Mouse (Mus musculus) c-Kit-positive CD71-positive TER-119-negative erythroid progenitor cells, embryonic 14.5 days (primary cell): ENCODE data around the gene Cactin.

ENCODE experiments used
- DNase-seq: peaks from one replicate; pipeline ENCODE4 v3.0.0-alpha.2; 2013; ENCODE audit warnings: low read depth

Cactin gene

DNA sequence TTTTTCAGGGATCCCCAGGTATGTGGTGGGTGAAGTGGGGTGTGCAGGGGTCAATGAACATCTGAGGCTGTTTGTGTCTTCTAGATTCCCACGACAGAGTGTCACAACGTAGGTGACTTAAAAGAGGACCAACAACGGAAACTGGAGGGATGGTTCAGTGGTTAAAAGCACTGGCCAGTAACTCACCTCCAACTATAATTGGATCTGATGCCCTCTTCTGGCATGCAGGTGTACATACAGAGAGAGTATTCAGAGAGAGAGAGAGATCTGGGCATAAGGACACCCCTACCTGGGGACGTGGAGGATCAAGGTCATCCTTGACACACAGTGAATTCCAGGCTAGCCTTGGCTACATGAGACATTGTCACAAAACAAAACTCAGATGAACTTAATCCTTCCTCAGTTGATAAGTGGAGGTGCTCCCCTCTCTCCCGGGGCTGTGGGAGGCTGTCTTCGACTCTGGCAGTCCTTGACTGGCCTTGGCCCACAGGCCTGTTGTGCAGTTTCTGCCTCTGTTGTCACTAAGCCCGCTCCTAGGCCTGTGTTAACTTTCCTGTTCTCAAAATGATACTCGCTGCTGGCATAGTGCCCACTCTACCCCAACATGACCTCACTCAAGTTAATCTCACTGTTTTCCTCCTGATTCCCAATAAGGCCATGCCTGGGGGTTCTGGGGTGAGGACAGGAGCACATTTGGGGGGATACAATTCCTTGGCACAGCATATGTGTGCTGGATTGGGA lies 23.7 kb downstream of the Cactin start:
- no peak for DNase-seq

DNA sequence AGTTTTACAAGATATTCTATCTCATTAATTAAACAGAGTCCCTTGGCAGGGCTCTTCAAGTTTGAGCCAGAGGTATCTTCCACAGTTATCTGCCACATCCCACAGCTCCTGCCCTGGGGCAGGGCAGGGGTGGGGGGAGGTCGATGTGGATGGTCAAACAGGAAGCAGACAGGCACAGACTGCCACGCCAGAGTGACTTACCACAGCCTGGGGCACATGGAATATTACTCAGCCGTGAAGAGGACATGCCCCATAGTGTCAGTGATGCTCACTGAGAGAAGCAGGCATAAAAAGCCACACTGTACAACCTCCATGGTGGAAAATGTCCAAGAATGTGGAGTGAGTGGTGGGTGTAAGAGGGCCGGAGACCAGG lies 24.2 kb downstream of the Cactin start:
- DNase-seq, result no peak

DNA sequence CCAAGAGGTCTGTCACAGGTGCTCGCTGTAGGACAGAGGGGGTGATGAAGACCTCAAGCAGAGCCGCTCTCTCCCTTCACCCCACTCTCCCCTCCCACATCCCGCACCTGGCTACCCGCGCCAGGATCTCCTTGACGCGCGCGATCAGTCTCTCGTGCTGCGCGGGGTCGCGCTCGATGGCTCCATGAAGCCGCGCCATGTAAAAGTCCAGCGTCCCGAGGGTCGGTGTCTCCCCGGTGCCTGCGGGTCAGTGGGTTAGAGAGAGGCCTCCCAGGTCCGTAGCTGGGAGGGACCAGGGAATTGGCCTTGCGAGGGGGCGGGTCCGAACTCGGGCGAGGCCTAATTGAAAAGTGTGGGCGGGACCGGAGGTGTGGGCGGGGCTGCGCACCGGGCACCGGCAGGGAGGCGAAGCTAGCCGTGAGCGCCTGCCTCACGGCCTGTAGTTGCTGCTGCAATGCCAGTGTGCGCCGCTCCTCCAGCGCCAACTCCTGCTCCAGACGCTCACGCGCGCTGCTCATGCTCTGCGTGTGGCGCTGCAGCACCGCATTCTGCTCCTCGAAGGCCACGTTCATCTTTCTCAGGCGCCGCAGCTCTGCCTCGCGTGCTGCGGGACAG lies 25.7 kb downstream of the Cactin start:
- peak; percentile 64 for DNase-seq

DNA sequence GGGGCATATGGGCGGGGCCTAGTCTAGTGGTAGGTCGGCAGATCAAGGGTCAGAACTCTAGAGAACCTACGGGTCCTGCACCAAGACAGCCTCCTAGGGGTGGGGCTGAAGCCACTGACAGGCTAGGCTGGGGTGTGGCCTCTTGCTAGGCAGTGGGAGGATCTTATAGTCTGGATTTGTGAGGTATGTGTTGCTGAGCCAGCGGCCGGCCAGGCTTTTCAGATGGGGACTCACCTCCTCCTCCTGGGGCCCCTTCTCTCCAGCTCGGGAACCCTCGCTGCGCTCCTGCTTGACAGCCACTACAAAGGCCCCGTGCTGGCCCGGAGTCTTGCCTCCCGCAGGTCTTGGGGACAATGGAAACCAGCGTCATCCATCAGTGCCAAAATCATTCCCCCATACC lies 28.2 kb downstream of the Cactin start:
- peak; percentile 70 for DNase-seq

DNA sequence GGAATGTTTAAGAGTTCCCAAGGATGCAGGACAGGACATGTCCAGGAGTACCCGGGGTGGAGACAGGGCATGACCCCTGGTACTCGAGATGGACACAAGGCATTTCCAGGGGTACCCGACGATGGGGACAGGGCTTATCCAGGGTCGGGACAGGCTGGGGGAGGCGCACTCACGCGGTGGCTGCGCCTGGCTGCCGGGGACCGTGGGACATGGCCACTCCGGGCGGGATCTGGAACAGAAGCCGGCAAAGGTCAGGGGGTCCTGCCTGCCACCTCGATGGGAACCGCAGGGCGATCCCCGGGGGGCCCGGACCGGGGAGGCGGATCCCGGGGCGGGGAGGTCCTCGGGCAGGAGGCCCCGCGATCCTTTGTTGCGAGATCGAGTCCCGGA lies 29.1 kb downstream of the Cactin start:
- no peak for DNase-seq

DNA sequence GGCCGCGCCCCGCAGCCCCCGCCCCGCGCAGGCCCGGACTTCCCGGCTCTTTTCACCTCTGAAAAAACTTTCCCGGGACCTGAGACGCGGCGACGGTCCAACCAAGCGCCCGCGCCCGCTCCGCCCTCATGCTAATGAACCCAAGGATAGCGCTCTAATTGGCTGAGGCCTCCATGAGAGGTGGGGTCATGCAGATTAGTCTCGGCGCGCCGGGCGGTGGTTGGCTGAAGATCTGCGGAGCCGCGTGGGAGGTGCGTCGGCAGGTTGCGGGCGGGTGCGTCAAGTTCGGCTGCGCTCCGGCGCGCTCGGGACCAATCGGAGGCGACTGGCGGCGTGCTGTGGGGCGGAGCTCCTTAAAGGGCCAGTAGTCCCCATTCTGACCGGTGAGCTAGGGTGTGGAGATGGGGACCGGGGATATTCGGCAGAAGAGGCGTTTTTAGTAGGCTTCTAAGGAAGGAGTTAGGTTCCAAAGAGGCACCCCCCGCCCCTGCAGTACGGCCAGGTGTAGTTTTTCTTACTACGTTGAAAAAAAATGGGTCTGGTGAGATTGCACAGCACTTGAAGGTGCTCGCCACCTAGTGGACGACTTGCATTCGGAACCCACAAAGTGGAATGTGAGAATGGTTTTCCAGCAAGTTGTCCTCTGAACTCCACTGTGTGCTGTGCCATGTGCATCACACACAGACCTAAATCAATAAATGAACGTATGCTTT lies 29.6 kb downstream of the Cactin start, which contains the start of gene Hmg20b:
Hmg20b (minus strand) TSS at position 130 of the 713 bp plus-strand sequence.
- DNase-seq, result peak; percentile 97

DNA sequence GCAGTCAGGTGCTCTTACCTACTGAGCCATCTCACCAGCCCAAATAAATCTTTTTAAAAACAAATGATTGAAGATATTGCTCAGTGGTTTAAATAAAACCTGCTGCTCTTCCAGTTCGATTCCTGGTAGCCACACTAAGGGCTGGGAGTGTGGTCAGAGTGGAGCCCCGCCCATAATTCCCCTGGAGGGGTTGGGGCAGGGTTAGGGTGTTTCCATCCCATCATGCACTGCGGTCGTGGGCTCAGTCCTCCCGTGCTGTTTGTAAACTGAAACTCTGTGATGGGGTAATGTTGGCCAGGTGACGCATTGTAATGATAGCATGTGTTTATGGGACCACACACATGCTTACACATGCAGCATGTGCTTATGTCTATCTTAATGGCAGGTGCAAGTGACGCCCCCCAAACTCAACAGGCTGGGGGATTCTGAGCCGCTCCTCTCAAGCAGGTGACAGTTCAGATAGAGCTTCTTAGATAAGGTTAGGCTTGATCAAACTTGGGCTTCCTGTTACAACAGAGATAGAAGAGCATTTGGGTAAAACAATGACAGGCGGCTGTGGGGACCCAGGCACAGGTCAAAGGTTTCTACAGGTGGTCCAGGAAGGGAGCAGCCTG lies 30.9 kb downstream of the Cactin start:
- DNase-seq, result peak; percentile 68

DNA sequence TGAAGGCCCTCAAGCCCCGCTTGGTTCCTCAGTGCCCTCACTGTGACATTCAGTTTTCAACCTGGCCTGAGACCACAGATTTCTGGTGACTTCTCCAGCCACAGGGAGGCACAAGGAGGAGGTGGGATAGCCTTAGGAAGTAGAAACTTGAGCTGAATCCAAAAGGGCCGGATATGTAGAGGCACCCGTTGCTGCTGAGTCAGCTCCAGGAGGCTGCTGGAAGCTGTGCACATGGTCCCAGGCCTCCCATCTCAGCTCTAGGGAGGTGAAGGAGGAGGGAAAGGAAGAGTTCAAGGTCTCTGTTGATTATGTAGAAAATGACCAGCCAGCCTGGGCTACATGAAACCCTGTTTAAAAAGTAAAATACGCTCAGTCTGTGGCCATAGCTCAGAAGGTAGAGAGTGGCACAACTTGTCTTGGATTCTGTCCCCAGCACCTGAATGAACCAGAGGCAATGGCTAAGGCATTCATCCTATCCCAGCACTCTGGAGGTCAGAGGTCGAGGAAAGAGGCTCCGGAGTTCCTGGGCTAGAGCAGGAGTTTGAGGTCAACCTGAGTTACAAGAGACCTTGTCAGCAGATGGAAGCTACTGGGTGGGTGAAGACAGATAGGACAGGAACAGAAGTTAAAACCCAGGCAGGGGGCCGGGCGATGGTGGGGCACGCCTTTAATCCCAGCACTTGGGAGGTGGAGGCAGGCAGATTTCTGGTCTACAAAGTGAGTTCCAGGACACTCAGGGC lies 34.0 kb downstream of the Cactin start:
- no peak for DNase-seq

DNA sequence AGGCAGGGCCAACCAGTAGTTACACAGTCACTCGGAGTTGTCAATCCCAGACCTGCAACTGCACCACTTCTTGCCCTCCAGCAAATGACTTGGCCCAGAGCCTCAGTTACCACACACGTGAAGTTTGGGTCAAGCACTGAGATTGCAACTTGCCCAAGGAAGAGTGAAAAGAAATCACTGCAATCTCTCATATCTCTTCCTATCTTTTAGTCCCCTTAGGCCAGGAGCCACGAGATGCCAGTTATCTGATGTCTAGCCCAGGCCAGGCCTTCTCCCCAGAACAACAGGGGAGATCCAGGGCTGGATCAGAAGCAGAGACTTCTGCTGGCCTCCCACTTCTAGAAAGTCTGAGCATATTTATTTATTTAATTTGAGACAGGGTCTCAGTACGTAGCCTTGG lies 34.6 kb downstream of the Cactin start:
- DNase-seq, result no peak

DNA sequence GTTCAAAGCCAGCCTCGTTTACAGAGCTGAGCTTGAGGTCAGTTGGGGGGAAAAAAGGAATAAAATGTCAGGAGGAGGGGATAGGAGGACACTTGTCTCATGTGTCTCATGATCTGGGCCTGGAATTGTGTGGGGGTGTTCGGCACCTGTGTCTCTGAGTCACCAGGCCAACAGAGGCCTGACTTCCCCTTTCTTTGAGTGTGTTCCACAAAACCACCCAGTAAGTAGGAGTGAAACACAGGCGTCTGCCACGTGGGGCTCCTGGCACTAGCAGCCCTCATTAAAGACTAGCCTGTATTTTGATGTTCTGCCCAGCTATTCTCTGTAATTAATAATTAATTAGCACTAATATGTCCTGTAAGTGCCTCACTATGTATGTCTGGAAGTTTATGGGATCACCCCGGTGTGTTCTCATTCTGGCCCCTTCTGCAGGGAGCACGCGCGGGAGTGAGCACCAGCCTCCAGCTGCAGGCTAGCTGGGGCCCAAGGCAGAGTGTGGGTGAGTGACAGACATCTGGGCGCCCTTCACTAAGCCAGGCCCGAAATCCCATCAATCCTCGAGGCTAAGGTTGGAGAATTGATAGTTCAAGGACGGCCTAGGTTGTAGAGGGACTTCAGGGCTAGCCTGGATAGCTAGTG lies 35.6 kb downstream of the Cactin start:
- DNase-seq, result no peak

DNA sequence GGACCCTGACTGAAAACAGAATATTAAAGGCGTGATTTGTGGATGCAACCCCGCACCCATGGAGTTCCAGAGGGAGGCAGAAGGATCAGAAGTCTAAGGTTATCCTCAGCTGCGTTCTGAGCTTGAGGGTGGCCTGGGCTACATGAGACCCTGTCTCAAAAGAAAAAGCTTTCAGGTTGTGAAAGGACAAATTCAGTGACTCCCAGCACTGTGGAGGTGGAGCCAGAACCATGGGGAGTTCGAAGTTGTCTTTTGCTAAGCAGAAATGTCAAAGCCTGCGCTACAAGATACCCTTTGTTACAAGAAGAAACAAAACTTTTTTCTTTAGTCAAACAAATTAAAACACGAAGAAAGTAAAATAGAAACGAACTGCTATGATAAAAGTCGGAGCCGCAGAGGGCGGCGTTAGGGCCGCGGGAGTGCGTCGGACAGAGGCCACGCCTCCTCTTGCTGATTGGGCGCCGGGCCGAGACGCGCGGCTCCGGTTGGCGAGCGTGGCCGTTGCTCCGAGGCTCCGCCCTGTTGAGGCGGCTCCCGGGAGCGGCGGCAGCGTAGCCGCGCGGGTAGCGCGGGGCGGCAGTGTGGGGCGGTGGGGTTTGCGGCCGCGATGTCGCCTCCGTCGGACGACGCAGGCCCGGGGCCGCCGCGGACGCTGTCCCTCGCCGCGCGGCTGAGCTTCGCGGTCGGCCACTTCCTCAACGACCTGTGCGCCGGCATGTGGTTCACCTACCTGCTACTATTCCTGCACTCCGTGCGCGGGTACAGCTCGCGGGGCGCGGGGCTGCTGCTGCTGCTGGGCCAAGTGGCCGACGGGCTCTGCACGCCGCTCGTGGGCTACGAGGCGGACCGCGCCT lies 36.3 kb downstream of the Cactin start, which contains the start of gene Mfsd12:
Mfsd12 (plus strand) TSS at position 501 of the 854 bp plus-strand sequence.
- DNase-seq, result peak; percentile 86

DNA sequence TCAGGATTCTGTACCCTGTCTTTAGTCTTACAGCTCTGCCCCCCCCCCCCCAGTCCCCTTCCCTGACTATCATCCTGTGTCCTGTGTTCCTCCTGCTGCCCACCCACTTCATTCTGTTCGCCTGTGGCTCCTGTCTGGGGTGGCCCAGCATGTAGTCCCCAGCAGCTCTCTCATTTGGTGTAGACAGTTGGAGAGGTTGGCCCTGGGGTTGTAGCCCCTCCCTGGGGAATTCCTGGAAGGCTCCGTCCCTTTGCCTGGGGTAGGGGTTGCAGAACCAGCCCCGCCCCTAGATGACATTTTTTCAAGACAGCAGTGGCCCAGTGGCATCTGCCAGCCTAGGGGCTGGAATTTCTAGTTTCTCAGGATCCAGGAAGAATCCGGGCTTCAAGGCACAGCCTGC lies 37.3 kb downstream of the Cactin start:
- DNase-seq, result no peak

DNA sequence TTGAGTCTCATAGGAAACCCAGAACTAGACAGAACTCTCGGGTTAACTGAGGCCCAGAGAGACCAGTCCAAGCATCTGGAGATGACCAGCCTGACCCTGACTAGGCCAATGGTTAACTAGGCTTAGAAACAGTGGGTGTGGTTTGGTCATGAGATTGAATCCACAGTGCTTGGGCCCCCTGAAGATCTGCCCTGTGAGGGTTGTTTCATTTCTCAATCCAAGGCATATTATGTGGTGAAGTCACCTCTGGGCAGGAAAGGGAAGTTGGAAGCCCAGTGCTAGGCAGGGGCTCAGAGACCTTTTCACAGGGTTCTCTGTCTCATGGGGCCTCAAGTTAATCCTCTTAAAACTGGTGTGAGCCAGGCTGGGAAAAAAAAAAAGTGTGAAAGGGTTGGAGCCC lies 37.9 kb downstream of the Cactin start:
- no peak for DNase-seq

DNA sequence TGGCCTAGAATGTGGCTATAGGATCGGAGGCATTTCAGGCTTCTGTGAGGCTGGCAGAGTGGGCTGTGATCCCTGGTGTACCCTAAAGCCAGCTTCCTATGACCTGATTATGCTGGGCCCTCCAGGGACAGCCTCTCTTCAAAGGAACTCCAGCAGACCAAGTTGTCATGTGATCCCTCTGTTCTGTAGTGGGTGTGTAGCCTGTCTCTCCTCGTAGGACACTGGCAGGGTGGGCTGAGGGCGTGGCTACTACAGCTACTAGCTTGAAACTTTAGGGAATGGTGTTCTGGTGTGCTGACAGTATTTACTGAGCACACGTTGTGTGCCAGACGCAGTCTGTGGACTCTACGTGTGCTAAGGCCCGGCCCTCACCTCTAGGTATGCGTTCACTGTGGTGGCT lies 39.8 kb downstream of the Cactin start:
- DNase-seq, result no peak

DNA sequence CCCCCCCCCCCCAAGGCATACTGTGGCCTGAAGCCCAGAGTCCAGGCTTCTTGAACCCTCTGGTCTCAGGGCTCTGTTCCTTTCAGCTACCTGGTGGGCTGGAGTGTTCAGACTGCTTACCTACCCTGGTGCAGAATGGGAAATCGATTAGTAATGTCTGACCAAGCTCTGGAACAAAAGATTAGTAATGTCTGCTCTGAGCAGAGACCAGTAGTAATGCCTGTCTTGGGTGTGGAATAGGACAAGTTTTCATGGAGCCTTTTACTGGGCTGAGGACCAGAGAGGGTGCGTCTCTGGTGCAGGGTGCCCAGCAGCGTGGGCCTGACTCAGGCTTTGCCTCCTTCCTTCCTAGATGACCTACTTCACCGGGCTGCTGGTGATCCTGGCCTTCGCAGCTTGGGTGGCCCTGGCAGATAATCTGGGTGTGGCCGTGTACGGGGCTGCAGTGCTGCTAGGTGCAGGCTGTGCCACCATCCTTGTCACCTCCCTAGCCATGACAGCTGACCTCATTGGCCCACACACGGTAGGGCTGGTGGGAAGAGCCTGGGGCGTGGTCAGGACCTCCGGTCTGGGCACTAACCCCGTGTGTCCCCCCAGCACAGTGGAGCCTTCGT lies 41.5 kb downstream of the Cactin start:
- DNase-seq, result peak; percentile 66

DNA sequence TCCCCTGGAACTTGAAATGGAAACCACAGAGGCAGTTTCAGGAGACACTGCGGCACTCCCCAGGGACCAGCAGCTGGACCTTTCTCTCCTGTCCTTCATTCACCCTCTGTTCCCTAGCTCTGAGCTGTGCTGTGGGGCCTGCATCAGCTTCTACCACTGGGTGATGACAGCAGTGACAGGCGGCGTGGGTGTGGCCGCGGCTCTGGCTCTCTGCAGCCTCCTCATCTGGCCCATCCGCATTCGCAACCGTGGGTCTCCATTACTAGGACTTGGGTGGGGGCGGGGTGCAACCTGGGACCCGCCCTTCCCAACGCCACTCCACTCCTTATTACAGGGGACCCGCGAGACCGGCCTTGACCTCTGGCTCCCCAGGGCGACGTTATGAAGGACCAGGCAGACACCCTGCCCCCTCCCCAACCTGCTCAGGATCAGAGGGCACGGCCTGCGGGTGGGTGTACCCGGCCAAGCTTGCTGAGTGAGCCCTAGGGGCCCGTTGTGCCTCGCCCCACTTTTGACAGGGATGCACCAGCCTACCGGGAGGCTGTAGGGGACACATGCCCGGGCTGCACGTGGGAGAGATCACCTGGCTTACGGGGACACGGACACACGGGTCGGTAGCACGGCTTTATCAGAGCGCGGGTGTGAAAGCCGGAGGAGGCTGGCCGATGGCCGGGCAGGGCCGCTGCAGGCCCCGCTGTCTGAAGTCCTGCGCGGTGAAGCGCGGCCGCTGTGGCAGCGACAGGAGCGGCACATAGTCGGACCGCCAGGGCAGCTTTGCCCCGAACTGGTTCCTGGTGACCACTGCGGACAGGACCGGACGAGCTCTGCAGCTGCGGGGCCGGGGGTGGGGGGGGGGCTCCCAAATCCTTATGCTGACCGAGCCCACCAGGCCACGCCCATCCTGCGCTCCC lies 42.8 kb downstream of the Cactin start:
- DNase-seq, result no peak

DNA sequence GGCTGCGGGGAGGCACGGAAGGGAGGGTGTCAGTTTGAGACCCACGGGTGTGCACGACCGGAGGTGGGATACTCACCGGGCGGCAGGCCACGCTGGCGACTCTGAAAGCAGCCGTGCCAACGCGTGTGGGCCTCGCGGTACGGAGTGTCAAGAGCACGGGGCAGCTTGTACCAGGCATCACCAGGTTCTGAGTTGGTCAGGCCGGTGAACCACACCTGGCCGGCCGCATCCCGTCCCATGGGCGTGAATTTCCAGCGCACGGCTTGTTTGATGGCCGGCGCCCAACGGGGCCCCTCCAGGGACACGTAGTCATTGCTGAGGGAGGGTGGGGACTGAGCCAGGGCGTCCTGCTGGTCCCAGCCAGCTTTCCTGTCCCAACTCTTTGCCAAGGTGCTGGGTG lies 43.8 kb downstream of the Cactin start:
- no peak for DNase-seq

DNA sequence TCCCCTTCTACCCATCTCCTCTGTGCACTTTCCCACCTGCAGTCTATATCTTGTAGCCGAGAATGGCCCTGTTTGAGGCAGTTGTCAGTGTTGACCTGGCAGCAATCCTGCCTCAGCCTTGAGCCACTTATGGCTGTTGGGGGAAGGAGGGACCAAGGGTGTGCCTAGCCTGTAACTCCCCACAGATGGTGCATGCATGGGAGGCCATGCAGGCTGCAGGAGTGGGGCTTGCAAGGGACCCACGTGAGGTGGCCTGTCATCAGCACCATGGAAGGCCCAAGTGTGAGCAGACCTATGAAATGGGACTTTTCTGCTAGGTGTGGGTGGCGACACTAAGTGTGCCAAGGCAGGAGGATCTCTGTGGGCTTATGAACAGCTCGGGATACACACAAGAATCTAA lies 44.2 kb downstream of the Cactin start:
- no peak for DNase-seq
